Mouse (Mus musculus): ENCODE data around the gene Mpc1. TPM values are rescaled to one million over a fixed set of nuclear protein-coding genes. Genes with fewer than 3 reads are reported as not detected.

Mpc1 gene
- 690 and 762 TPM in 2 replicates for total RNA-seq (2014; rRNA removed)
- polyA plus RNA-seq (2012; rRNA removed): 305 and 352 TPM in 2 replicates

DNA sequence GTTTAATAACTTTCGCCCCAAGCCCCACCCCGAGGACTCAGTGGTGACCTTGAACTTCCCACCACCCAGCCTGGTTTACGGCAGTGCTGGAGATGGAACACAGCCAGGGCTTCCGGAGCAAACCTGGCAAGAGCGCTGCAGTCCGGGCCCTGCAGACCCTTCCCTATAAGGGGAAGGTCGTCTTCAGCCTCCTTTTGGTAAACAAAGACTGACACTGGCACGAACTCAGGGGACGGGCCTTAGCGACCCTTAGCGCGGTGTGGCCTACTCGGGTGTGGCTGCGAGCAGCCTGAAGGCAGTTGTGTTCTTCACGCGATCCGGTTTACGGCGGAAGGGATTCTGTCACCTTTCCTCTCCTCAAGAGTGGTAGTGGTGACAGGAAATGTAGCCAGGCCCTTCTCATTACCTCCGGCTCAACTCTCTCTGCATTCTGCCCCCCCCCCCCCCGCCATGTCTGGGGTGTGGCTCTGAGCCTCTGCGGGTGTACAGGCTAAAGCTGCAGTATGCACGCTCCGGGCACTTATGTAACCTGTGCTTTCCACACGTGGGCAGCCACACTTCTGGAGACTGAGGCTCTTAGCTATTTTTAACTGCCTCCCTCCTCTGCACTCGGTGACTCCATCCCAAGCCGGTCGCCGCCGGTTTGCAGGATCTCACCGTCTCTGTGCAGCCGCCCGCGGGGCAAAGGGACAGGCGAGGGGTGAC lies at the start of gene Mpc1:
TSS of gene Mpc1 (plus strand) at position 84 of the 705 bp plus-strand sequence.
- Histone ChIP-seq H3K27me3 (ENCODE audit: control insufficient read depth, insufficient read depth, low read length) (no peaks in the 10 kb centered on the region), H3K9ac (ENCODE audit: low read depth, low read length) (peak within 1 kb of the TSS; percentile 96), H3K27ac (replicated peaks; ENCODE audit: insufficient read depth, low read depth, low read length) (peak within 1 kb of the TSS; percentile 97), H3K4me3 (ENCODE audit: insufficient read depth, low read depth, low read length) (peak within 1 kb of the TSS; percentile 96), H3K4me1 (ENCODE audit: control insufficient read depth, insufficient read depth, low read length) (peaks cover 10% of the 10 kb centered on the region), H3K79me2 (ENCODE audit: control insufficient read depth, insufficient read depth, low read length) (peaks cover 8% of the 10 kb centered on the region; the same call in 1 of the 2 replicates), H3K36me3 (ENCODE audit: control insufficient read depth, insufficient read depth, low read length) (no peaks in the 10 kb centered on the region)
- TF ChIP-seq POLR2A (IDR thresholded peaks at IDR 0.05; ENCODE audit: extremely low read depth, insufficient read depth, low read length): 0 out of 2 replicates have a peak, but pooled peaks have one; percentile 5
- no peak for TF ChIP-seq CTCF (IDR thresholded peaks at IDR 0.05; ENCODE audit: low read depth, low read length)
- under 1% methylated on average over 35 of the region's 35 CpGs for WGBS
- DNase-seq (ENCODE audit: extremely low read depth, low read depth, low spot score): peak; percentile 77

DNA sequence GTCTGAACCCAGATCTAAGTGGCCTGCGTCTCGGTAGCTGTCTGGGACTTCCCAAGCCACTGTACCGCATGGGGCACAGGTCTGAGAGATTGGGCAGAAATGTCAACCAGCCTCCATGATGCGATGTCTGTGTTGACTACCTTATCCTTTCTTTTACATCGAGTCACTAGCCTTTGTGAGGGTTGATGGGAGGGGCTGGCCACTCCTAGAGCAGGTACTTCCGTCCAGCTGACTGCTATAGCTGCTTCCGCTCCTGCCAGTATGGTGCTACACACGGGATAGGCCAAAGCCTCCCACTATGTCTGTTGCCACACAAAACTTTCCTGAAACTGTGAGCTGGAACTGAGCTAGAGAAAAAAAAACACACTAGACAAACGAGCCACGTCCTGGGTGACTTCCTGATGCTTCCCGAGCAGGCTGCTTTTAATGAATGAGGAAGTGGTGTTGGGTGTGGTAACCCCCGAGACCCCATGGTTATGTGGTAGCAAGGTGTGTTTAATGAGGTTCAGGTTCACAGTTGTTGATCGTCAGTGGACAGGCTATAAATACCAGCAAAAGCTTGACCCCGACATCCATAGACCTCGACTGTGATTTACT lies 49.0 kb upstream of the Mpc1 start:
- Histone ChIP-seq H3K4me1 (ENCODE audit: control insufficient read depth, insufficient read depth, low read length) (no peaks in the 10 kb centered on the region), H3K27ac (replicated peaks; ENCODE audit: insufficient read depth, low read depth, low read length) (no peak overlapping the region), H3K9ac (ENCODE audit: low read depth, low read length) (no peak overlapping the region), H3K79me2 (ENCODE audit: control insufficient read depth, insufficient read depth, low read length) (no peaks in the 10 kb centered on the region), H3K27me3 (ENCODE audit: control insufficient read depth, insufficient read depth, low read length) (no peaks in the 10 kb centered on the region; the same call in 1 of the 2 replicates), H3K36me3 (ENCODE audit: control insufficient read depth, insufficient read depth, low read length) (no peaks in the 10 kb centered on the region), H3K4me3 (ENCODE audit: insufficient read depth, low read depth, low read length) (no peak overlapping the region)
- 63% methylated on average over 15 of the region's 15 CpGs for WGBS
- DNase-seq (ENCODE audit: extremely low read depth, low read depth, low spot score): no peak
- TF ChIP-seq POLR2A (IDR thresholded peaks at IDR 0.05; ENCODE audit: extremely low read depth, insufficient read depth, low read length) (no peak), CTCF (IDR thresholded peaks at IDR 0.05; ENCODE audit: low read depth, low read length) (no peak)

- DNase-seq (ENCODE audit: extremely low read depth, low read depth, low spot score): no peak
- no peak overlapping the region for H3K27ac ChIP-seq (replicated peaks; ENCODE audit: insufficient read depth, low read depth, low read length)
- H3K36me3 ChIP-seq (ENCODE audit: control insufficient read depth, insufficient read depth, low read length): no peaks in the 10 kb centered on the region
- TF ChIP-seq CTCF (IDR thresholded peaks at IDR 0.05; ENCODE audit: low read depth, low read length): no peak
- no peak for TF ChIP-seq POLR2A (IDR thresholded peaks at IDR 0.05; ENCODE audit: extremely low read depth, insufficient read depth, low read length)
- H3K27me3 ChIP-seq (ENCODE audit: control insufficient read depth, insufficient read depth, low read length): no peaks in the 10 kb centered on the region; the same call in 1 of the 2 replicates
- H3K4me3 ChIP-seq (ENCODE audit: insufficient read depth, low read depth, low read length): no peak overlapping the region
- 77% methylated on average over 4 of the region's 4 CpGs for WGBS
- H3K79me2 ChIP-seq (ENCODE audit: control insufficient read depth, insufficient read depth, low read length): no peaks in the 10 kb centered on the region
- H3K9ac ChIP-seq (ENCODE audit: low read depth, low read length): no peak overlapping the region
- no peaks in the 10 kb centered on the region for H3K4me1 ChIP-seq (ENCODE audit: control insufficient read depth, insufficient read depth, low read length)
Observed at GRCm38 (mm10) chr17:8234537-8234936, 48.2 kb upstream of the Mpc1 start.

- Histone ChIP-seq H3K4me3 (ENCODE audit: insufficient read depth, low read depth, low read length) (no peak within 1 kb of the TSS), H3K36me3 (ENCODE audit: control insufficient read depth, insufficient read depth, low read length) (no peaks in the 10 kb centered on the region), H3K27me3 (ENCODE audit: control insufficient read depth, insufficient read depth, low read length) (no peaks in the 10 kb centered on the region; the same call in 1 of the 2 replicates), H3K9ac (ENCODE audit: low read depth, low read length) (no peak within 1 kb of the TSS), H3K79me2 (ENCODE audit: control insufficient read depth, insufficient read depth, low read length) (no peaks in the 10 kb centered on the region), H3K27ac (replicated peaks; ENCODE audit: insufficient read depth, low read depth, low read length) (no peak within 1 kb of the TSS), H3K4me1 (ENCODE audit: control insufficient read depth, insufficient read depth, low read length) (no peaks in the 10 kb centered on the region)
- 66% methylated on average over 3 of the region's 3 CpGs for WGBS
- no peak for DNase-seq (ENCODE audit: extremely low read depth, low read depth, low spot score)
- TF ChIP-seq CTCF (IDR thresholded peaks at IDR 0.05; ENCODE audit: low read depth, low read length) (no peak), POLR2A (IDR thresholded peaks at IDR 0.05; ENCODE audit: extremely low read depth, insufficient read depth, low read length) (no peak)
Observed at GRCm38 (mm10) chr17:8235743-8236142, 47.0 kb upstream of the Mpc1 start, which contains the start of gene Ccr6. TSS of gene Ccr6 (plus strand) at chr17:8236043.

DNA sequence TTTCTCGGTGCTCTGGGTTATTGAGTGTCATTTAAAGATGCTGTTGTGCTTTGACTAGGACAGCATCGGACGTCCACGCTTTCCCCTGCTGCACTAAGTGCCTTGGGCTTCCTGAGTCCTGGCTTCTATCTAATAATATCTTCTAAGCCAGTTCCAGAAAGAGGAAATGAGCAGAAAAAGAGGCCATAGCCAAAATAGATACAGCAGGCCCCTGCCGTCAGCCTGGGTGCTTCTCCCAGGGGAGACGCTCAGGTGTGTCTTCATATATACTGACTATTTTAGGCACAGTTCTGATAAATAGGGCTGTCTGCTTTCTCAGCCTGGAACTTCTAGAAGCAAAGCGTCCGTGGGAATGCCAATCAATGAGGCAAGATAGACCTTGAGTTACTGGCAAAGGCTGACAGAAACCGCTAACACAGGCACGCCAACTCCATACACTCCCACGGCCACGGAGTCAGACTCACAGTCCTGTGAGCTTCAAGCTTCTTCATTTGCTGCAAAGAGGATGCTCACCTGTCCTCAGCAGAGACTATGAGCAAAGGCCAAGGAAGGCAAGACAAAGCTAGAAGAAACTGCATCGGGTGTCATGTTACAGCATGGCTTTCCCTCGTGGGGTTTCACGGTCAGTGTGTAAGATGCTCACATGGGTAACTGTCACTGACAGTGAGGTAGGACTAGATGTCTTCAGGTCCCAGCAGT lies 44.5 kb upstream of the Mpc1 start:
- no peaks in the 10 kb centered on the region for H3K27me3 ChIP-seq (ENCODE audit: control insufficient read depth, insufficient read depth, low read length)
- no peak overlapping the region for H3K27ac ChIP-seq (replicated peaks; ENCODE audit: insufficient read depth, low read depth, low read length)
- 64% methylated on average over 15 of the region's 15 CpGs for whole genome bisulfite sequencing
- H3K9ac ChIP-seq (ENCODE audit: low read depth, low read length): no peak overlapping the region
- no peaks in the 10 kb centered on the region for H3K79me2 ChIP-seq (ENCODE audit: control insufficient read depth, insufficient read depth, low read length)
- no peak for DNase-seq (ENCODE audit: extremely low read depth, low read depth, low spot score)
- TF ChIP-seq POLR2A (IDR thresholded peaks at IDR 0.05; ENCODE audit: extremely low read depth, insufficient read depth, low read length) (no peak), CTCF (IDR thresholded peaks at IDR 0.05; ENCODE audit: low read depth, low read length) (no peak)
- no peaks in the 10 kb centered on the region for H3K36me3 ChIP-seq (ENCODE audit: control insufficient read depth, insufficient read depth, low read length)
- no peaks in the 10 kb centered on the region for H3K4me1 ChIP-seq (ENCODE audit: control insufficient read depth, insufficient read depth, low read length)
- H3K4me3 ChIP-seq (ENCODE audit: insufficient read depth, low read depth, low read length): no peak overlapping the region

Measured in liver, adult 2 months (tissue).